Mouse (Mus musculus) layer of hippocampus, adult 2 months (tissue): ENCODE results near the gene Ptges3l. TPM values are rescaled to one million over a fixed set of nuclear protein-coding genes. Genes with fewer than 3 reads are reported as not detected.
"Not testable (repeated sequence)": the region's sequence is repeated elsewhere in the genome, so short reads cannot be mapped to it uniquely, and the experiment has no call there.

Experiments
- DNase-seq, 2 experiments: peaks; one replicate each; pipeline ENCODE4 v3.0.0; 2022; ENCODE audit warnings: low spot score in 2 of 2
- H3K27ac ChIP-seq: fragments of 200-600 bp; 2 replicates; pipeline ENCODE4 v1.8.1; 2022
- H3K4me3 ChIP-seq: fragments of 200-600 bp; 2 replicates; pipeline ENCODE4 v1.8.1; 2022; ENCODE audit warnings: mild to moderate bottlenecking
- CTCF ChIP-seq: fragments of 200-600 bp; conservative IDR thresholded peaks from 2 replicates; pipeline ENCODE4 v1.8.1; 2022; ENCODE audit warnings: antibody characterized with exemption, mild to moderate bottlenecking, moderate library complexity
- total RNA-seq, 2 experiments: library from RNA; stranded (reverse); gene quantifications; 2 replicates each; pipeline ENCODE4 v1.2.3; 2021

Gene Ptges3l
- total RNA-seq, 2 experiments from 2014 or later: 0.71 to 2.0 TPM

DNA sequence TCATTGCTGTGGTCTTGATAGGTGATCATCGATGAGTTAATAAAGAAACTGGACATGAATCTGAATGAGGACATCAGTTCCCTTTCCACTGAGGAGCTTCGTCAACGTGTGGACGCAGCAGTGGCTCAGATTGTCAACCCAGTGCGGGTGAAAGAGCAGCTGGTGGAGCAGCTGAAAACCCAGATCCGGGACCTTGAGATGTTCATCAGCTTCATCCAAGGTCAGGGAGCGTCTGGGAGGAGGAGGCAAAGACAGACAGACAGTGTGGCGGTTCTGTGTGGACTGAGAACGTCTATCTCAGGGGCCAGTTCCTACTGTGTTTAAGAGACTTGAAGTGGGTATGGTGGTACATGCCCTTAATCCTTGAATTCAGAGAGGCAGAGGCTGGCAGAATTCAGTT is 6.2 kb upstream of the Ptges3l start:
- no peak for TF ChIP-seq CTCF
- H3K27ac ChIP-seq: no peak overlapping the region
- no peak for DNase-seq
- H3K4me3 ChIP-seq: no peak overlapping the region

DNA sequence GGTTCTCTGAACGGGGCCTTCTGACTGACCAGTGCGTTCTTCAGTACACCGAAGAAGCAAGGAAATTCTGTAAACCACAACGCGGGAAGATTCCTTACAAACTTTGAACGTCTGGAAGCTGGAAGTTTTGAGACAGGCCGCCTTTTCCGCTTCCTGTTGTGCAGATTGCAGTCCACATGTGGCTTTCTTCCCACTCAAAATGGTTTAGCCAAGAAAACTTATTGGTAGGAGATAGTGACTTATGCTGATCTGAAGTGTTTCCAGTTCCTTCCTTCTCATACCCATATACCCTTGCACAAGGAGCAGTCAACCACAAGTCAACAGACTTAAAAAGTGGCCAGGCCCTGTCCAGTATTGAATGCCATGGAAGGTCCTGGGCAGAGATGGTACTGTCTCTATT is 1.0 kb upstream of the Ptges3l start:
- TF ChIP-seq CTCF: no peak
- no peak for DNase-seq
- no peak overlapping the region for H3K27ac ChIP-seq

DNA sequence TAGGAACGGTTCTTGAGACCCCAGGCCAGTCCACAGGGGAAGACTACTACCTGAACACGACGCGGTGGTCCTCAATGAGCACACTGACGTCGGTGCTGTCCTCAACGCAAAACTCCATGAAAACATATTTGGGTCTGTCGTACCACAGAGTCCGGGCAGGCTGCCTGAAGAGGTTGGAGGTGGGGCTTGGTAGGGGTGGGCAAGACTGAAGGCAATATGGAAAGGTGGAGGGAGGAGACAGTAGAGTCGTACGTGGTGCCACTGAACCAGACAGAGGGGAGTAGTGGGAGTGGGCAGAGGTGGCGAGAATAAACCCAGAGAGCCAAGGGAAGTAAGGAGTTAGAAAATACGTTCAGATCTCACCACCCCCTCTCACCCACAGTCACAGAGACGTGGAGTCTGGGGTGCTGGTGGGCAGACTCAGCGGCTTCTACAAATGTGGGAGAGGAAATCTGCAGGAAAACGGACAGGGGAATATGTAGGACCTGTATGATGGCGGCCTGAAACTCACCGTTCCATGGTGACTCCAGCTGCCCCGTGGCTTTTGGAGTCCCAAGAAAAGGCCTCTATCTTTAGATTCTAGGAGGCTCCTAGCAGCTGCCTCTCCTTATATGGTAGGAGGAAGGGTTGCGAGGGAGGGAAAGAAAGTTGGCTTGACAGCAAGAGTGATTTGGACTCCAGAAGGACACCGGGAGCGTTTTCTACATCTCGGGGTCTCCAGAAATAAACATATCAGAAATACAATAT is 855 bp downstream of the Ptges3l start, which contains the start of gene Gm27029:
Gene Gm27029 (minus strand): TSS at position 692 of the 747 bp plus-strand sequence.
- DNase-seq: no peak

More for the DNA sequence above, 1.0 kb upstream of the Ptges3l start:
- peak overlapping the region; percentile 91 for H3K4me3 ChIP-seq

DNA sequence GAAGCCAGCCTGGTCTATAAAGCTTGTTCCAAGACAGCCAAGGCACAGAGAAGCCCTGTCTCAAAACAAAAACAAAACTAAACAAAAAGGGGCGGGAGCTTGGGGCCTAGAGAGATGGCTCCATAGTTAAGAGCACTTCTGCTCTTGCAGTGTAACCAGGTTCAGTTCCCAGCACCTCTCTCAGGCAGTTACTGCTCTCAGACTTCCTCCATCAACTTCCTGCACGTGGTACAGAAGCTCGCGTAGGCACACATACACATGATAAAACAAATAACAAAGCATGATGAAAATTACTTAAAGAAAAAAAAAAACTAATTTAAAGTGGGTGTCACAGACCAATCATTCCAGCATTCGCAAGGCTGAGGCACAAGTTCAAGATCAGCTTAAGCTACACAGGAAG is 5.0 kb downstream of the Ptges3l start:
- TF ChIP-seq CTCF: no peak
- H3K4me3 ChIP-seq: no peak overlapping the region
- no peak for DNase-seq
- no peak overlapping the region for H3K27ac ChIP-seq

More for the DNA sequence above, 855 bp downstream of the Ptges3l start, which contains the start of gene Gm27029:
- no peak for TF ChIP-seq CTCF
- H3K4me3 ChIP-seq: peak within 1 kb of the TSS; percentile 91
- H3K27ac ChIP-seq: peak within 1 kb of the TSS; percentile 96

DNA sequence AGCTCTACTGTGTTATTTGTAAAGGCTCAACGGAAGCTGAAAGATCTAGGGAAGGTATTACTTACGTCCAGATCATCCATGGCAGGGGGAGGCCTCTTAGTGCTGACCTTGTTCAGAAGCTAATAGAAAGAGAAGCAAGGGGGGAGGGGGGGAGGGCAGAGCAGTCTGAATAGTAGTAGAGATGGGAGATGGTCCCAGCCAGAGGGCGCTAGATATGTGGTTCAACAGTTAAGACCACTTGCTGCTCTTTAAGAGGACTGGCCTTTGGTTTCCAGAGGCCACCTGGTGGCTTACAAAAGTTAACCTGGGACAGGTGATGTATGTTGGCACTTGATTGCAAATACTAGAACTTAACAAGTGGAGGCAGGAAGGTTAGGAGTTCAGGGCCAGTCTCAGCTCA is 5.5 kb downstream of the Ptges3l start:
- TF ChIP-seq CTCF: peak; percentile 55
- no peak overlapping the region for H3K27ac ChIP-seq
- H3K4me3 ChIP-seq: no peak overlapping the region
- no peak for DNase-seq

DNA sequence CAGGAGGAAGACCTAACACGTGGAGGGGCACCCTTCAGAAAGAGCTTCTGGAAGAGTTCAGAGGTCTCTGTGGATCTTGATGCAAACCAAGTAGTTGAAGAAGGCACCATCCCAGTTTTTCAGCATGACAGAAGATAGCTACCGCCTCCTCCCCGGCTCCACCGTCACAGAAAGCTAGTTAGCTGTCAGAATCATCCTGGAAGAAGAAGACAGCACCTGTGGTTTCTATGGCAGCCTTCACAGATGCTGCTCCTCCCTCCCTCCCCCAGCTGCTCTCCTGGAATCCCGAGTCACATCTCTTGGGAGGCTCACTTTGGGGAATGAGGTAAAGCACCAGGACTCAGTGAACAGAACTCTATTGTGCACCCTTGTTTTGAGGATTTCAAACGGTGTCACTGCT is 6.1 kb downstream of the Ptges3l start:
- no peak for TF ChIP-seq CTCF
- DNase-seq: no peak
- Histone ChIP-seq H3K27ac (no peak overlapping the region), H3K4me3 (no peak overlapping the region)

DNA sequence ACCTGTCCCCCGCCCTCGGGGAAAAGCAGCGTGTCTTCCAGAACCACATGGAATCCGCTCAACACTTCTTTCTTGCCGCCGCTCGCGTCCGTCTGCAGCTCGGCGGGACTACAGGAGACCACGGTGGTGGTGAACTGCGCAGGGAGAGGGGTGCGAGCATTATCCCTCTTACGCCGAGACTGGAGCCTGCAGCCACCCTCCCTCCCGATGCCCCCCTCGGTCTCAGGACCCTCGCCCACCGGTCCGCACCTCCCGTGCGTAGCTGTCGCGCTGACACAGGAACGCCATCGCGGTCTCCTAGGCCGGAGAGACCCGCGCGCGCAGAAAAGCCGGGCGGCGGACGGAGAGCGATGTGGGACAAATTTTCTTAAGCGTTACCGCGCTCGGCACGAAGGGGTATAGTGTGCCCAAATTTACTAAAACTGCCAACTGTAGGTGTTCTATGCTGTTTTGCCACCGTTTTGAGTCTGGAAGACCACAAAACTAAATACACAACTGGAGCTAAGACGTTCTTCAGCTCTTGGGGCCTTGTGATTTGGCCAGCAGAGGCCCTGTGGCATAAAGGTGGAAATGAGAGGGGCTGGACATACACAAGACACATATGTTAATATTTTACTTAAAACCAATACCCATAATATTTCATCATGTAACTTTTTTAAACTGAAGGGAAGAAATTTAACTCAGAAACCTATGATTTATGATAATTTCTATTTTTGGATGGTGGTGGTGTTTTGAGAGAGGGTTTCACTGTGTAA is 7.9 kb downstream of the Ptges3l start, which contains the start of gene Aarsd1:
Gene Aarsd1 (minus strand): TSS at position 515 of the 755 bp plus-strand sequence.
- DNase-seq: peak; percentile 81 to 90
- Histone ChIP-seq H3K27ac (peak within 1 kb of the TSS; percentile 88), H3K4me3 (peak within 1 kb of the TSS; percentile 91)
- no peak; the same call in none of the 2 replicates for TF ChIP-seq CTCF

DNA sequence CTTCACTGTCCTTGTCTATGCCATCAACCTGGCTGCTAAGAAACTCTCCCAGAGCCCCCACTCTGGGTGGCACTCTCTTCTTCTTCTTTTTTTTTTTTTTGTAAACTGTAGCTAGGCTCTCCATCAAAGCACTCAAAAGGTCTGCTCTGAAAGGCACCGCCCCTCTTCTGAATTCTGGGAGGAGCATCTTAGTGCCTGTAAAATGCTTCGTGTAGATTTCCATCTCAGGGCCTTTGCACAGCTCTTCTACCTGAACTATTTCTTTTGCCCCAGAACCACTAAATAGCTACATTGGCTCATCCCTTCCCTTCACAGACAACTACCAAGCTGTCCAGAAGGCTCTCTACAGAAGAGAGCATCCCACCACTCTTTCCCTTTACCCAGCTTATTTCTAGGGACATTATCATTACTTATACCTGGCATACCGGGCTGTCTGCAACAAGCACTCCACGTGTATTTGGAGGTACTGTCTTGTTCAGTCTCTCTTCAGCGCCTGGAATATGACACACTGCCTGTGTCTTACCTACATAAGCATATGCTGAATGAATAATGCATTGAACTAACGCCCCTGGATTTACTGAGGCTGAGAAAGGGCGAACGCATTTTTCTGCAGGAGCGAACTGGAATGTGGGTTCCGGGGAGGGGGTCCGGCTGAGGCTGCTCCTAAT is 8.6 kb downstream of the Ptges3l start:
- Histone ChIP-seq H3K27ac (peak overlapping the region; percentile 88), H3K4me3 (peak overlapping the region; percentile 91)
- TF ChIP-seq CTCF: no peak
- DNase-seq: no peak

DNA sequence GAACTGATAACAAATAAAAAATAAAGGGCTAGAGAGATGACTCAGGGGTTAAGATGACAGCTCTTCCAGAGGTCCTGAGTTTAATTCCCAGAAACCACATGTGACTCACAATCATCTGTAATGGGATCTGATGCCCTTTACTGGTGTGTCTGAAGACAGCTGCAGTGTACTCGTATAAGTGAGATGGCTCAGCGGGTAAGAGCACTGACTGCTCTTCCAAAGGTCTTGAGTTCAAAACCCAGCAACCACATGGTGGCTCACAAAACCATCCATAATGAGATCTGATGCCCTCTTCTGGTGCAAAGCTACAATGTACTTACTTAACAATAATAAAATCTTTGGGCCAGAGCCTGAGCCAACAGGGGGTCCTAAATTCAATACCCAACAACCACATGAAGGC is 9.8 kb downstream of the Ptges3l start:
- no peak overlapping the region for H3K4me3 ChIP-seq

DNA sequence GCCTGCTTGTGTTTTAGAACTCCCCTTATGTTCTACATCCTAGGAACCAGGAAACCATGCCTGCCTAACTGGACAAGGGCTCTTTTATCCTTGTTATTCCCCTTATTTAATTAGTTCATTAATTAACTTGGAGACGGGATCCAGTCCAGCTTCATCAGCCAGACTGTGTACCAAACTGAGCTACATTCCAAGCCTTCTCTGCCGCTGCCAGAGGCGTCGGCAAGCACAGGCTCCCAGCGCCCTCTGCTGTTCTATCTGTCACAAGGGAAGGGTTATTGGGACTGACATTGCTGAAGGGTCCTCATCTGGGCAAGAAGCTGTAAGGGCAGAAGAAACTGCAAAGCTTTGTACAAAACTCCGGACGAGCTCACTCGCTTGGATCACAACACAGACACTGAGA is 30.0 kb downstream of the Ptges3l start:
- H3K27ac ChIP-seq: peak overlapping the region; percentile 71; the same call in 1 of the 2 replicates
- H3K4me3 ChIP-seq: no peak overlapping the region
- peak; percentile 79 to 86 for DNase-seq
- peak; percentile 95 for TF ChIP-seq CTCF

More for the DNA sequence above, 9.8 kb downstream of the Ptges3l start:
- peak; percentile 48 for TF ChIP-seq CTCF
- no peak for DNase-seq
- no peak overlapping the region for H3K27ac ChIP-seq

DNA sequence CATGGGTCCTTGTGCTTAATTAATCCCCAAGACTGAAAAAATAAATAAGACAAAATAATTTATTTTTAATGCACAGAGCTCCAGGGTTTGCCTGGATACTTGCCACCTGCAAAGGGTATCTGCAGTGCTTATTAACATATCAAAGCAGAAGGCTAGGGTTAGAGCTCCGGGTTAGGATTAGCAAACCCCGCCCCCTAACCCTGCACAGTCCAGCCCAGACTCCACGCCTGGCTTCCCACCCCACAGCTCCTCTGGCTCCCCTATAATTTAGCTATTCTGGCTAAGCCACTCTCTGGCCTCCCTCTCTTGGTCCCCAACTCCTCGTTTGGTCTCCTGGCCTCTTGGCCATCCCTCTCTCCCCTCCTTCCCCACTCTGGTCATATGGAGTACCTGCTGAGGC is 43.3 kb downstream of the Ptges3l start:
- no peak for TF ChIP-seq CTCF
- DNase-seq: no peak
- no peak overlapping the region for H3K4me3 ChIP-seq
- no peak overlapping the region for H3K27ac ChIP-seq

DNA sequence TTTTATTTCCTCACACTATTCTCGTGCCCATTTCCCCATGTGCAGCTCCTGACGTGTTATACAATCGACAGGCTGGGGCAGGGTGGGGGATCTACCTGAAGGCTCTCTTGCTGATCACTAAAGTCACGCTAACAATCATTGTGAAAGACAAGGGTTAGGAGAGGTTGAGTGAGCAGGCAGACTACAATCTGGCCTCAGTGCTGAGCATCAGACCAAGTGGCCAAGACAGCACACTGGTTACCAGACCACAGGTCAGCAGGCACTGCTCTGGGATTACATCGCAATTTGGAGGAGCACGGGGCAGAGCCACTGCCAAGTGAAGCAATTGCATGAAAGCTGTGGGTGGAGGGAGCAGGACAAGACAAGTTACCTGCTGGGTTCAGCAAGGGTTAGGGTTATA is 46.2 kb downstream of the Ptges3l start:
- Histone ChIP-seq H3K4me3 (no peak overlapping the region), H3K27ac (no peak overlapping the region)
- DNase-seq: no peak
- TF ChIP-seq CTCF: no peak

DNA sequence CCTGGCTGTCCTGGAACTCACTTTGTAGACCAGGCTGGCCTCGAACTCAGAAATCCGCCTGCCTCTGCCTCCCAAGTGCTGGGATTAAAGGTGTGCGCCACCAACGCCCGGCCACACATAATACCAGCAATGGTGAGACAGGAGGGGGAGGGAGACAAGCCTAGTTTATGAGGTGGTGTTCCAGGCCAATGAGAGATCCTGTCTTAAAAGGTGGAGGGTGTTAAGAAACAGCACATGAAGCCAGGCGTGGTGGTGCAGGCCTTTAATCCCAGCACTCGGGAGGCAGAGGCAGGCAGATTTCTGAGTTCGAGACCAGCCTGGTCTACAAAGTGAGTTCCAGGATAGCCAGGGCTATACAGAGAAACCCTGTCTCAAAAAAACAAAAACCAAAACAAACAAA is 46.9 kb downstream of the Ptges3l start:
- DNase-seq, H3K27ac ChIP-seq, H3K4me3 ChIP-seq: not testable (repeated sequence)
